8 mouse cellular contexts compared by ENCODE assay signal in genomic region chr9:121347981-121348380, GRCm38 (mm10). TPM values are rescaled to one million over a fixed set of nuclear protein-coding genes. Genes with fewer than 3 reads are reported as not detected.
DNase-seq lines count a peak whose midpoint lies in the region; TF ChIP-seq lines count a peak whose summit lies in the region.

No protein-coding gene starts in this region.

- TF ChIP-seq CTCF in layer of hippocampus, adult 2 months (conservative IDR thresholded peaks at IDR 0.05): no peak

- 41% methylated on average over 10 of the region's 10 CpGs for WGBS in macrophage (ENCODE audit: missing documents)

- no peak overlapping the region for H3K4me3 ChIP-seq in layer of hippocampus, adult 2 months
- no peak overlapping the region for H3K4me3 ChIP-seq in macrophage (ENCODE audit: inconsistent target)

- peak overlapping the region; percentile 87 for H3K27ac ChIP-seq in layer of hippocampus, adult 2 months
- peak overlapping the region; percentile 83 for H3K27ac ChIP-seq in macrophage

- DNase-seq in layer of hippocampus, adult 2 months (ENCODE audit: low spot score in 2 of 2): peak; percentile 51 to 58
- no peak for DNase-seq in layer of hippocampus, adult 18-20 months (ENCODE audit: low spot score in 2 of 2)
- DNase-seq in embryo, embryonic 11 days: peak; percentile 55
- DNase-seq in heart, adult 8-10 months (ENCODE audit: low spot score): peak; percentile 93
- peak; percentile 42 for DNase-seq in kidney, adult 18-20 months
- DNase-seq in spleen, postnatal 36 days (ENCODE audit: low spot score in 2 of 2): no peak
- no peak for DNase-seq in ovary, postnatal 14 days (ENCODE audit: low spot score)

- peaks cover 95% of the 10 kb centered on the region for H3K79me2 ChIP-seq in macrophage (ENCODE audit: inconsistent target)

- H3K36me3 ChIP-seq in macrophage (ENCODE audit: inconsistent target): no peaks in the 10 kb centered on the region

RNA-seq across cellular contexts. Expression of gene Trak1, which starts 50.7 kb away (rescaled TPM):
- total RNA-seq in layer of hippocampus, adult 2 months (2021): 100 to 1,000 TPM; 255 to 260 TPM
- total RNA-seq in layer of hippocampus, adult 18-20 months (2021): 100 to 1,000 TPM; 228 to 237 TPM
- total RNA-seq in heart, adult 8-10 months (2022): 100 to 1,000 TPM; 294 to 334 (median 302) TPM
- total RNA-seq in macrophage (2018; cell fraction: chromatin; rRNA removed): 100 to 1,000 TPM; 175 to 281 (median 222) TPM
- total RNA-seq in macrophage (2018; cell fraction: cytosol; rRNA removed): 10 to 100 TPM; 48.6 to 71.4 (median 54.7) TPM
- total RNA-seq in macrophage (2018; cell fraction: nucleus; rRNA removed): 100 to 1,000 TPM in 25 of 26 experiments, 10 to 100 TPM in 1; 94.9 to 207 (median 141) TPM
- 30.9 to 32.9 TPM (median 32.9 TPM) in 3 replicates for polyA plus RNA-seq in macrophage (2018)

Comparison
In these comparisons a context has a peak if more than half of its experiments do, and no peak if none do; other contexts are left out.
1. DNase-seq: peak in layer of hippocampus, adult 2 months (2 of 2), embryo, embryonic 11 days (single experiment), heart, adult 8-10 months (single experiment) and kidney, adult 18-20 months (single experiment); none in layer of hippocampus, adult 18-20 months (0 of 2), spleen, postnatal 36 days (0 of 2) and ovary, postnatal 14 days (single experiment).